16 mouse cellular contexts compared by ENCODE assay signal in the genomic region with DNA sequence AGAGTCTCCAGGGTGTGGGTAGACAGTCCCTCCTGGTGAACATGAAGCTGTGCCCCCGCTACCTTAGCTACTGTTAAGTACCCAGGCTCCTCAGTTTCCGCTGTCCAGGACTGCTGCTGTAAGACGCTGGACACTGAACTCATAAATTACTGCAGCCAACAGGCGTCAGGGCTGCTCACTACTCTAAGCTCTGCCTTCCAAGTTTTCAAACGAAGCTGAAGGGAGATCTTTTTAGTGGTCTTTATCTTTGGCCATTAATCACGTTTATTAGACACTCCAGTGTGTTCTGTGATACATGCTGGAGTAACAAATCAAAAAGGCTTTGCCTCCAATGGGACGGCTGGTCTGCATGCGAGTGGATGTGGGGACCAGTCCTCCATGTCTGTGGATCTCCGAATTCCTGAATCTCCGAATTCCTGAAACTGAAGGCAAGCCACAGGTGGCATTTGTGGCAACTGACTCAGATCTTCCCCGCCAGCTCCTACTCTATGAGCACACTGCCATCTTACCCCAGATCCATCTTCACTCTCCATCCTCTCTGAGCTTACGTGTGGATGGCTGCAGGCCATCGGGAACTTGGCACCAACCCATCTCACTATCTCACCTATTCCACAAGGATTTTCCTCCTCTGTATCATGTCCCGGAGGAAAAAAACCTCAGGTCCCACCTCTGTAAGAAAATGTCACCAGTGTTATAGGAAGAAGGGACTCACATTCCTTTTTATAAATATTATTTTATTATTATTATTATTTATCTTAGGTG. TPM values are rescaled to one million over a fixed set of nuclear protein-coding genes. Genes with fewer than 3 reads are reported as not detected.
DNase-seq lines count a peak whose midpoint lies in the region; ATAC-seq lines count a peak whose summit lies in the region.
"Had no signal": no experiment of that assay in that cellular context is flagged by ENCODE, and none has a peak within 500 bp of the region (broad histone marks: within the 10 kb centered on the region; RNA-seq: fewer than 3 reads in every experiment).

No protein-coding gene starts in this region.

- ATAC-seq in heart, embryonic 12.5 days (ENCODE audit: insufficient number of reproducible peaks, low FRiP score): no peak
- ATAC-seq in midbrain, embryonic 11.5 days (ENCODE audit: low FRiP score): no peak
- ATAC-seq in midbrain, embryonic 15.5 days (replicated peaks): no peak
- no peak for ATAC-seq in limb, embryonic 12.5 days (ENCODE audit: insufficient number of reproducible peaks, insufficient read depth, low FRiP score, low TSS enrichment, low read depth)
- ATAC-seq: forebrain, embryonic 14.5 days; midbrain, embryonic 13.5 days had no signal

- H3K27ac ChIP-seq in heart, embryonic 12.5 days (ENCODE audit: poor library complexity, severe bottlenecking): 0 out of 2 replicates have a peak overlapping the region, but pooled peaks have one; percentile 39
- no peak overlapping the region for H3K27ac ChIP-seq in heart, embryonic 10.5 days
- H3K27ac ChIP-seq in midbrain, embryonic 11.5 days (ENCODE audit: low read depth, low read length): no peak overlapping the region
- no peak overlapping the region for H3K27ac ChIP-seq in midbrain, embryonic 15.5 days
- H3K27ac ChIP-seq in limb, embryonic 12.5 days: peak overlapping the region; percentile 37
- H3K27ac ChIP-seq: layer of hippocampus, adult 2 months; liver, embryonic 14.5 days; neural tube, embryonic 12.5 days had no signal

- DNase-seq in heart, embryonic 10.5 days (ENCODE audit: low spot score): no peak
- DNase-seq in midbrain, embryonic 11.5 days (ENCODE audit: low spot score, missing footprints): peak; percentile 79
- DNase-seq in c-Kit-positive CD71-positive TER-119-positive erythroid progenitor cells, embryonic 14.5 days (ENCODE audit: low spot score): no peak
- no peak for DNase-seq in MN1 (ENCODE audit: low spot score)
- DNase-seq: cerebellum, adult 18-20 months; heart, adult 11 months; lung, postnatal 14 days; thymus, postnatal 4 days had no signal

- peaks cover 25% of the 10 kb centered on the region for H3K4me1 ChIP-seq in heart, embryonic 12.5 days (replicated peaks)
- H3K4me1 ChIP-seq in heart, embryonic 10.5 days: peaks cover 28% of the 10 kb centered on the region
- 0 out of 2 replicates have a peak, but pooled peaks cover 2% of the 10 kb centered on the region for H3K4me1 ChIP-seq in midbrain, embryonic 11.5 days (ENCODE audit: control insufficient read depth, insufficient read depth, low read length)
- H3K4me1 ChIP-seq in midbrain, embryonic 15.5 days: peaks cover 10% of the 10 kb centered on the region
- peaks cover 42% of the 10 kb centered on the region for H3K4me1 ChIP-seq in limb, embryonic 12.5 days (replicated peaks)

- no peak overlapping the region for H3K9ac ChIP-seq in heart, embryonic 12.5 days
- H3K9ac ChIP-seq in midbrain, embryonic 11.5 days (ENCODE audit: low read length): no peak overlapping the region
- no peak overlapping the region for H3K9ac ChIP-seq in midbrain, embryonic 15.5 days
- H3K9ac ChIP-seq in limb, embryonic 12.5 days (replicated peaks): no peak overlapping the region
- H3K9ac ChIP-seq: liver, embryonic 14.5 days; midbrain, embryonic 13.5 days; neural tube, embryonic 12.5 days had no signal

- H3K27me3 ChIP-seq in heart, embryonic 12.5 days (replicated peaks): no peaks in the 10 kb centered on the region
- H3K27me3 ChIP-seq in heart, embryonic 10.5 days (ENCODE audit: insufficient read depth, poor library complexity, severe bottlenecking): no peaks in the 10 kb centered on the region
- no peaks in the 10 kb centered on the region for H3K27me3 ChIP-seq in midbrain, embryonic 11.5 days (ENCODE audit: control insufficient read depth, insufficient read depth, low read length)
- H3K27me3 ChIP-seq in midbrain, embryonic 15.5 days (replicated peaks): no peaks in the 10 kb centered on the region
- no peaks in the 10 kb centered on the region for H3K27me3 ChIP-seq in limb, embryonic 12.5 days
- H3K27me3 ChIP-seq: midbrain, embryonic 13.5 days; neural tube, embryonic 12.5 days had no signal

- WGBS in heart, embryonic 12.5 days: 69% methylated on average over 14 of the region's 14 CpGs
- WGBS in heart, embryonic 10.5 days: 77% methylated on average over 14 of the region's 14 CpGs
- WGBS in midbrain, embryonic 11.5 days: 82% methylated on average over 14 of the region's 14 CpGs
- WGBS in midbrain, embryonic 15.5 days: 79% methylated on average over 14 of the region's 14 CpGs
- WGBS in limb, embryonic 12.5 days: 38% methylated on average over 14 of the region's 14 CpGs

- no peaks in the 10 kb centered on the region for H3K36me3 ChIP-seq in heart, embryonic 12.5 days
- H3K36me3 ChIP-seq in heart, embryonic 10.5 days: peaks cover 6% of the 10 kb centered on the region; the same call in 1 of the 2 replicates
- H3K36me3 ChIP-seq in midbrain, embryonic 11.5 days (ENCODE audit: control insufficient read depth, insufficient read depth, low read length): no peaks in the 10 kb centered on the region
- no peaks in the 10 kb centered on the region for H3K36me3 ChIP-seq in midbrain, embryonic 15.5 days (replicated peaks)
- H3K36me3 ChIP-seq in limb, embryonic 12.5 days: no peaks in the 10 kb centered on the region
- H3K36me3 ChIP-seq: midbrain, embryonic 13.5 days; neural tube, embryonic 12.5 days had no signal

- no peak overlapping the region for H3K4me3 ChIP-seq in heart, embryonic 12.5 days
- no peak overlapping the region for H3K4me3 ChIP-seq in heart, embryonic 10.5 days
- no peak overlapping the region for H3K4me3 ChIP-seq in midbrain, embryonic 11.5 days (ENCODE audit: low read depth, low read length)
- no peak overlapping the region for H3K4me3 ChIP-seq in midbrain, embryonic 15.5 days
- H3K4me3 ChIP-seq in limb, embryonic 12.5 days (replicated peaks): no peak overlapping the region
- H3K4me3 ChIP-seq: layer of hippocampus, adult 2 months; midbrain, embryonic 13.5 days; neural tube, embryonic 12.5 days had no signal

- H3K4me2 ChIP-seq in heart, embryonic 12.5 days: no peak overlapping the region
- no peak overlapping the region for H3K4me2 ChIP-seq in midbrain, embryonic 11.5 days
- H3K4me2 ChIP-seq in midbrain, embryonic 15.5 days: no peak overlapping the region
- H3K4me2 ChIP-seq in limb, embryonic 12.5 days: no peak overlapping the region
- H3K4me2 ChIP-seq: midbrain, embryonic 13.5 days; neural tube, embryonic 12.5 days had no signal

- H3K9me3 ChIP-seq in heart, embryonic 12.5 days (replicated peaks): no peaks in the 10 kb centered on the region
- no peaks in the 10 kb centered on the region for H3K9me3 ChIP-seq in heart, embryonic 10.5 days
- no peaks in the 10 kb centered on the region for H3K9me3 ChIP-seq in midbrain, embryonic 11.5 days (ENCODE audit: control insufficient read depth, low read length)
- no peaks in the 10 kb centered on the region for H3K9me3 ChIP-seq in midbrain, embryonic 15.5 days
- no peaks in the 10 kb centered on the region for H3K9me3 ChIP-seq in limb, embryonic 12.5 days
- H3K9me3 ChIP-seq: midbrain, embryonic 13.5 days; neural tube, embryonic 12.5 days had no signal

RNA-seq across cellular contexts. Expression of gene Nxn, which starts 56.9 kb away (rescaled TPM):
- 32.2 TPM in 2 replicates for polyA plus RNA-seq in heart, embryonic 12.5 days (2016; fragmentation: Nextera tagmentation; extraction: Ambion mirVana)
- 27.9 and 34.5 TPM in 2 replicates for polyA plus RNA-seq in heart, embryonic 10.5 days (2016; fragmentation: Nextera tagmentation; extraction: Ambion mirVana)
- 43.8 and 51.3 TPM in 2 replicates for polyA plus RNA-seq in midbrain, embryonic 11.5 days (2014; fragmentation: Nextera tagmentation; extraction: Ambion mirVana)
- polyA plus RNA-seq in midbrain, embryonic 15.5 days (2015; fragmentation: Nextera tagmentation; extraction: Ambion mirVana): 22.3 and 23.1 TPM in 2 replicates
- 61.2 and 67.7 TPM in 2 replicates for polyA plus RNA-seq in limb, embryonic 12.5 days (2016; fragmentation: Nextera tagmentation; extraction: Ambion mirVana)

Comparison
In these comparisons a context has a peak if more than half of its experiments do, and no peak if none do; other contexts are left out.
1. H3K27ac ChIP-seq: peak in heart, embryonic 12.5 days (single experiment) and limb, embryonic 12.5 days (single experiment); none in heart, embryonic 10.5 days (single experiment), midbrain, embryonic 11.5 days (single experiment) and midbrain, embryonic 15.5 days (single experiment).